Mouse (Mus musculus): ENCODE data around the gene Cdh26.

The Cdh26 gene

GRCm38 (mm10) chr2:178513636-178514071 is 83.3 kb downstream of the Cdh26 start:
- DNase-seq, result peak; percentile 60 to 66

- DNase-seq, result no peak
These were observed 86.1 kb downstream of the Cdh26 start for GRCm38 (mm10) chr2:178516421-178516820.

DNA sequence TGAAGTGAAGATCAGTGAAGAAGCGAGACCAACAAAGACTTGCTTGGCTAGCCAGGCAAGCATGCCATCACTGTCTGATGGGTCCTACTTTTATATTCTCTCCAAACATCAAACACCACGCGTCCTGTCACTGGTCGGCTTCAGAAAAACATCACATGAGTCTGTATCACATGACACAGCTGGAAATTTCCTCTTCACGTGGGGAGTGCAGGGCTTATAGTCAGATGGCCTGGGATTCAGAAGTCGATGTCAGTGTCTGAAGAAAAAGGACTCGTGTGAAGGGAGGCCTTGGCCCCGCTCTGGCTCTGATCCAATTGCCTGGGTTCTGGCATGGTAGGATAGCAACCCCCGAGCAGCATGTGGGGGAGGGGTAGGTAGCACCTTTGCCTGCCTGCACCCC is 86.6 kb downstream of the Cdh26 start:
- DNase-seq, result no peak

DNA sequence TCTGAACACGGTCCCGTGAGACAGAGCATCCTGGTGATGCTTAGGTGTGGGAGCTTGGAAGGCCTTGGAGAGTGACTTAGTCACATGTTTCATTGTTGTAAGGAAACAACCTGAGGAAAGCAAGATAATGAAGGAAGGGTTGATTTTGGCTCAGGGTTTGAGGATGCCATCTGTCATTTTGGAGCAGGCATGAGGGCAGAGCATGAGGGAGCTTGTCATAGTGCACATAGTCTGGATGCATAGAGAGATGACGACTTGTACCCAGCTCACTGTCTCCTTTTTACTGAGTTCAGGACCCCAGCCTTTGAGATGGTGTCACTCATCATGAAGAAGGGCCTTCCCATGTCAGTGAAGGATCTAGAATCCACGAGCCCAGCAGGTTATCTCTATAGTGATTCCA is 89.0 kb downstream of the Cdh26 start:
- DNase-seq, result peak; percentile 62 to 65

DNA sequence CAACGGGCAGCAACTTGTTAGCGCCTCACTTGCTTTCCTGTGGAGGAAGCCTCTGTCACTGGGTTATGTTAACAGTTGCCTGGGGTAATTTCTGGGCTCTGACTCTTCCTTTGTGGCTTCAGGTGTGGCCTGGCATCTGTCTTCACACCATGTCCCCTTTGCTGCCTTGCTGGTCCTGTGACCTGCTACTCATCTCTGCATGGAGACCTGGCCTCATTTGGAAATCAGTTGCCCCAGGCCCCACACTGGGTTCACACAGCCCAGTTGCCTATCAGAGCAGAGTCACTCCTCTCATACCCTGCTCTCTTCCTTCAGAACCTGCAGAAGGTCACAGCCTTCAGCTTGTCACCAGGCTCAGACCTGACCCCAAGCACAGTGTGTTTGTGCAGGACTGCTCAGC is 89.9 kb downstream of the Cdh26 start:
- peak; percentile 54 to 61 for DNase-seq

DNA sequence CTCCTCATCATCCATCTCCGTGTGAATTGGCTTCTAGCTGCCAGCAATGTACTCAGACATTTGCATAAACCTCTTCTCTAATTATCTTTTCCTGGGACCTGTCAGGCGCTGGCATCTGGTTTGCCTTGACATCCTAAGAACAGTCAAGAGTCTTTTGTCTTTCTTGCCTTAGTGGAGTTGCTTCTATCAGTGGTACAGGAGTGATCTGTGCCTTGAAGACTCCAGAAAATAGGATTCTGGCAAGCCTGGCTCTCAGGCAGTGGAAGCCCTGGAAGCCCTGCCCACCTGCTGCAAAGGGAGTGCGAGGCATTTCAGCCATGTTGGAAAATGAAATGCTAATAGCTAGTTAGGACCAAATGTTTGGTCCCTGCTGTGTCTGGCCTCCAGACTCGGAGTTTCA is 92.0 kb downstream of the Cdh26 start:
- no peak for DNase-seq

DNA sequence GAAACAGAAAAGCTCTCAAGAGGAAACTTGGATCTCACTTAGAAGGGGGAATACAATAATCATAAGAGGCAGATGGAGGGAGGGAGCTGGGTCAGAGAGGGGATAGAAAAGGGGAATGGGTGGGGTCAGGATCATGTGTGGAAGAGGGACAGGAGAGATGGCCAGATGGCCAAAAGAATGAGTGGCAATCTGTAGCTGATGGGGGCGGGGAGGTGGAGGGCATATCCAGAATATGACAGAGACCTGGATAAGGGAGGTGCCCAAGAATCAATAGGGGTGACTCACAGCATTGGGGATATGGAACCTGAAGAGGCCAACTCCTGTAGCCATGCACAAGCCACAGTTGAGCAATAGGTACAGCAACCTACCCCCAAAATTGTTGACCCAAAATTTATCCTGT is 92.5 kb downstream of the Cdh26 start:
- no peak for DNase-seq

DNA sequence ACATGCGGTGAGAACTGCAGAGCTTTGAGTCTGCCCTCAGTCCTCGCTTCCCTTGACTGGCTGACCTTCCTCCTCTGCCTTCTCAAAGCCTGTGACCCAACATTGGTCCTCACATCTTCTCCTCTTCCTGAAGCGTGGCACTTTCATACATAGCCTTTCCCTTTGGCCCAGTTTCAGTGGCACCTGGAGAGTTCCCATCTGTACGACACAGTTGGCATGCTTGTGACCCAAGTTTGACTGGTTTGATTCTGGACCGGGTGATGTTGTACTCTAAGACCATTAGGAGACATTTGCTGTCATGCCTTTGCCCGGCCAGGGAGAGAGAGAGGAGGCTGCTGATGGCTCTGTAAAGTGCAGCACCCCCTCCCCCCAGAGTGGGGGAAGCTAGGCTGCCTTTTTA is 96.4 kb downstream of the Cdh26 start:
- peak; percentile 54 to 65 for DNase-seq

- no peak for DNase-seq
These were observed 100.9 kb downstream of the Cdh26 start for GRCm38 (mm10) chr2:178531226-178531625.

DNA sequence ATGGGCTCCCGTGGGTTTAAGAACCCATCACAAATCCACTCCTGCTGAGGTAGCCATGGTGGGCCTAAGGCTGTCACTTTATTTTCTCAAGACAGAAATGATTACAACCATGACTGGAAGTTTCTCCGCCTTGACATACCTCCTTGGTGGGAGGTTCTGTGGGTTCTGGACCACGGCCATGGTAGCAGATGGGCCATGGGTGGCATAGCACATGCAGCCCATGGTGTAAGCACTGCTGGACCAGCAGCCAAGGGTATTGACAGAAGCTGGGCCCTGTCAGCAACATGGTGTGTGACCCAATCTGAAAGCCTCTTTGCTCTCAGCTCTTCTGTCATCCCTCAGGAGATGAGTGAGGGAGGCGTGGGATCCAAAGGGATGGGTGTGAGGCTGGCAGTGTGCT is 106.2 kb downstream of the Cdh26 start:
- DNase-seq, result peak; percentile 29 to 47
